33 mouse cellular contexts compared by ENCODE assay signal in the genomic region with DNA sequence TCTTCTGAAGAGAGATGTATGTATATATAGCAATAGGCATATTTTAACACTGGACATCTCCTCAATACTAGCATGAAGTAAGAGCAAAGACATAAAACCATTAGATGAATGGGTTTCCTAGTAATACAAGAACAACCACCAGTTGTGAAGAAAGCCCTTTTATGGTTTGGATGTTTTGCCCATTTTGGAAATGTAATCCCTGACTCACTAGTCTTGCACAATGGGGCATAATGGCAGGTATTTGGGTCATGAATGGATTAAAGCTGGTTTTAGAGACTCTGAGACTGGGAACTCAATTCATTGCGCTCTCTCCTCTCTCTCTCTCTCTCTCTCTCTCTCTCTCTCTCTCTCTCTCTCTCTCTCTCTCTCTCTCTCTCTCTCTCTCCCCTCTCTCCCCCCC.
"Had no signal": no experiment of that assay in that cellular context is flagged by ENCODE, and none has a peak within 500 bp of the region (broad histone marks: within the 10 kb centered on the region; RNA-seq: fewer than 3 reads in every experiment).

No protein-coding gene starts in this region.

- H3K4me3 ChIP-seq: heart, embryonic 12.5 days; heart, embryonic 13.5 days; heart, embryonic 15.5 days; hindbrain, embryonic 10.5 days; hindbrain, embryonic 12.5 days; hindbrain, embryonic 13.5 days; hindbrain, embryonic 15.5 days; intestine, embryonic 15.5 days; kidney, embryonic 15.5 days; layer of hippocampus, adult 2 months; left cerebral cortex, adult 2 months had no signal

- H3K4me1 ChIP-seq: heart, embryonic 12.5 days; heart, embryonic 15.5 days; hindbrain, embryonic 10.5 days; hindbrain, embryonic 12.5 days; hindbrain, embryonic 13.5 days; hindbrain, embryonic 15.5 days; intestine, embryonic 15.5 days; kidney, embryonic 15.5 days had no signal

- H3K36me3 ChIP-seq: heart, embryonic 12.5 days; heart, embryonic 13.5 days; heart, embryonic 15.5 days; hindbrain, embryonic 10.5 days; hindbrain, embryonic 12.5 days; hindbrain, embryonic 13.5 days; hindbrain, embryonic 15.5 days; intestine, embryonic 15.5 days; kidney, embryonic 15.5 days had no signal

- H3K9me3 ChIP-seq: heart, embryonic 12.5 days; heart, embryonic 13.5 days; heart, embryonic 15.5 days; hindbrain, embryonic 10.5 days; hindbrain, embryonic 12.5 days; hindbrain, embryonic 13.5 days; hindbrain, embryonic 15.5 days; intestine, embryonic 15.5 days; kidney, embryonic 15.5 days had no signal

- H3K27me3 ChIP-seq: heart, embryonic 12.5 days; heart, embryonic 13.5 days; heart, embryonic 15.5 days; hindbrain, embryonic 12.5 days; hindbrain, embryonic 13.5 days; hindbrain, embryonic 15.5 days; intestine, embryonic 15.5 days; kidney, embryonic 15.5 days had no signal

- DNase-seq: heart, postnatal 14 days; heart, postnatal 36 days; heart, postnatal 4 days; kidney, adult 11 months; kidney, adult 18-20 months; kidney, adult 2 months; kidney, adult 8-10 months; kidney, adult 9 months; kidney, postnatal 10 days; kidney, postnatal 14 days; kidney, postnatal 36 days; kidney, postnatal 4 days; layer of hippocampus, adult 9-11 months; layer of hippocampus, postnatal 36 days had no signal

- H3K27ac ChIP-seq: heart, embryonic 13.5 days; heart, embryonic 15.5 days; hindbrain, embryonic 10.5 days; hindbrain, embryonic 12.5 days; hindbrain, embryonic 13.5 days; hindbrain, embryonic 14.5 days; hindbrain, embryonic 15.5 days; hindbrain, postnatal 0 days; intestine, embryonic 15.5 days; kidney, embryonic 15.5 days; kidney, postnatal 0 days; layer of hippocampus, adult 2 months; left cerebral cortex, adult 2 months had no signal

- H3K4me2 ChIP-seq: heart, embryonic 11.5 days; heart, embryonic 12.5 days; heart, embryonic 13.5 days; heart, embryonic 15.5 days; hindbrain, embryonic 12.5 days; hindbrain, embryonic 13.5 days; hindbrain, embryonic 14.5 days; hindbrain, embryonic 15.5 days; intestine, embryonic 15.5 days; kidney, embryonic 15.5 days had no signal

- ATAC-seq: hindbrain, embryonic 16.5 days; hindbrain, postnatal 0 days; inflammation-experienced regulatory T-cells, adult 6 months; intestine, embryonic 15.5 days; intestine, embryonic 16.5 days; intestine, postnatal 0 days had no signal

- H3K9ac ChIP-seq: heart, embryonic 12.5 days; heart, embryonic 13.5 days; heart, embryonic 15.5 days; hindbrain, embryonic 12.5 days; hindbrain, embryonic 13.5 days; hindbrain, embryonic 14.5 days; hindbrain, embryonic 15.5 days; intestine, embryonic 15.5 days; kidney, embryonic 15.5 days had no signal
